Mouse (Mus musculus) thymus, postnatal 25 days (tissue): ENCODE measurements around the gene Fnbp4.

ENCODE experiments used
- DNase-seq: peaks from one replicate; pipeline ENCODE4 v3.0.0; 2022

The Fnbp4 gene

DNA sequence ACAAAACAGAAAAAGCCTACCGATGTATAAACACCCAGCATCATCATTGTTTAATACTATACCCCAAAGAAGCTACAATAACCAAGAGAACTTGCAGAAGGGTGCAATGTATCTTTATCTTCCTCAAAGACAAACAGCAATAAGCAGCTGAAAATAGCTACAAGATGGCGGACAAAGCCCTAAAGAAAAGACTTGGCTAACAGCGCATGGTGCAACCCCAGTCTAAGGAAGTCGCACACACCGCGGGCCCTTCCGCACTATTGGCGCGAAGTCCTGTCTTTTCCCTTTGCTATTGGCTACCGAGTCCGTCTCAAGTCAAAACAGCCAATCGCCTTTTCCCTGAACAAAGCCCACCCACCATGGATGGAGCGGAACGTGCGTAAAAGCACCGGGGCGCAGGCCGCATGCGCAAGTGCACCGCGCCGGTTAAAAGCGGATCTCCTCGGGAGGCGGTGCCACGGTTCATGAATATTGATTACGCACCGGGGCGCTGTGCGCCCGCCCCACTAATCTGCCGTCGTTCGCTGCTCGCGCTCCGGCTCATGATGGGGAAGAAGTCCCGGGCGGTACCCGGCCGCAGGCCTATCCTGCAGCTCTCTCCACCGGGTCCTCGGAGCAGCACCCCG is at the start of gene Fnbp4:
Fnbp4 (plus strand) TSS at position 318 of the 626 bp plus-strand sequence.
- DNase-seq: peak; percentile 96

DNA sequence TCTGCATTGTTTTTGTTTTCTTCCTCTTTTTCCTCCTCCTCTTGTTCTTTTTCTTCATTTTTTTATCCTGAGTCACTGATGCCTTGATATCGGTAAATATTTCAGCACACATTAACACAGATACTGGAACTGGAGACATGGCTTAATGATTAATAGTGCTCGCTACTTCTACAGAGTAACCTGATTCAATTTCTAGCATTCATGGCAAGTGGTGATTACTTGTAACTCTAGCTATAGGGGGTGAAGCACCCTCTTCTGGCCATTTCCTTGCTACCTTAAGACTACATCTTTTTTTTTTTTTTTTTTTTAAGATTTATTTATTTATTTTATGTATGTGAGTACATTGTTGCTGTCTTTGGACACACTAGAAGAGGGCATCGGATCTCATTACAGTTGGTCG is 44.2 kb upstream of the Fnbp4 start:
- DNase-seq: no peak

GRCm38 (mm10) chr2:90708548-90708947 is 36.6 kb upstream of the Fnbp4 start:
- DNase-seq: no peak

DNA sequence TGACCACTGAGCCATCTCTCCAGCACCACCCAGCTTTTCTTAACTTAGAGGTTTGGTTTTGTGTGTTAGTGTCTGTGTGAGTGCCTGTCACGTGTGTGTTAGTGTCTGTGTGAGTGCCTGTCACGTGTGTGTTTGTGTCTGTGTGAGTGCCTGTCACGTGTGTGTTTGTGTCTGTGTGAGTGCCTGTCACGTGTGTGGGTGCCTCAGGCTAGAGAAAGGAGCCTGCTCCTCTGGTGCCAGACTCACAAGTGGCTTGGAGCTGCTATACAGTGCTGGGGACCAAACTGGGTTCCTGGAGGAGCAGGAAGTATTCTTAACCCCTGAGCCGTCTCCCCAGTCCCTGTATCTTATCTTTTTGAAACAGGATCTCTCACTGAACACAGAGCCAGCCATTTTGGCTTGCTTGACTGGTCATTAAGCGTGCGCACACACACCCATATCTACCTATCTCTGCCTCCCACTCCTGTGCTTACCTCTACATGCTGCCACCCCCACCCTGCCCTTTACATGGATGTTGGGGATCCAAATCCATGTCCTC is 29.5 kb upstream of the Fnbp4 start:
- DNase-seq: no peak

DNA sequence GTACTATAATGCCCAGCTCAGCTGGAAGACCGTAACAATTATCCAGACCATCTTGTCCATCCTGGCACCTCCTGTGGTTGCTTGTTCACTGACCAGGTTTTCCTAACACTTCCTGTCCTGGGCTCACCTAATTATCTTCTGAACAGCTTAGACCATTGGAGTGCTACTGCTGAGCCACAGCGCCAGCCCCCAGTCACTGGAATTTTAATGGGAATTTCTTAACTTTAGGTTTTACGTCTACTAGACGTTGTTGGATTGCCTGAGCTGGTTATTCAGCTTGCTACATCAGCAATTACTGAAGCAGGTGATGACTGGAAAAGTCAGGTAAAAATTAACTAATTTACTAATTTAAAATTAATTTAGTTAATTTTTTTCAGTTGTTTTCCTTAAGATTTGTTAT is 27.8 kb upstream of the Fnbp4 start:
- no peak for DNase-seq

DNA sequence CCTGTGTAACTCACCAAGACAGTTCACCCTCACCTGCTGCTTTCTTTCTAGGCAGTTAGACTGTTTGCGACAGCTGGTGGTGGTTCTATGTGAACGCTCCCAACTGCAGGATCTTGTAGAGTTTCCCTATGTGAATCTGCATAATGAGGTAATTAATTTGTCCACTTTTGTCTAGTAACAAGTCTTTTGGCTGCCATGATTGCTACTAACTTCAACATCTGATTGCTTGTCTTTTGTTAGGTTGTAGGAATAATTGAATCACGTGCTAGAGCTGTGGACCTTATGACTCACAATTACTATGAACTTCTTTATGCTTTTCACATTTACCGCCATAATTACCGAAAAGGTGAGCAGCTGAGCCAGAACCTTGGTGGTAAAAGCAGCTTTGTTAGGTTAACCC is 27.2 kb upstream of the Fnbp4 start:
- no peak for DNase-seq

- no peak for DNase-seq
These were observed 18.4 kb upstream of the Fnbp4 start for GRCm38 (mm10) chr2:90726818-90727217.

DNA sequence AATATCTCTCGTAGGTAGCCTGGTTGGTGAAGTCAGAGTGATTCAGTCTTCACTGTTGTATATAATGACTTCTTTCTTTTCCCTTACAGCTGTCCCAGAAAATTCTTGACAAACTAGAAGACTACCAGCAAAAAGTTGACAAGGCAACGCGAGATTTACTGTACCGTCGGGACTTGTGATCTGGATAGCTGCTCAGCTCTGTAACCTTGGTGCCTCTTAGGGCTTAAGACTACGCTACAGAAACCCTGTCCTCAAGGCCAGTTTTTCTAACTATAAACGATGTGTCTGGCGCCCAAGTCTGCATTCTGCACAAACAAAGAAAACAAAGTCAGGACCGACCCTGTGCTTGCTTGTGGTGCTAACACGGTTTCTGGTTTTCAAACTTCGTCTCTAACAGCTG is 9.8 kb upstream of the Fnbp4 start:
- no peak for DNase-seq

DNA sequence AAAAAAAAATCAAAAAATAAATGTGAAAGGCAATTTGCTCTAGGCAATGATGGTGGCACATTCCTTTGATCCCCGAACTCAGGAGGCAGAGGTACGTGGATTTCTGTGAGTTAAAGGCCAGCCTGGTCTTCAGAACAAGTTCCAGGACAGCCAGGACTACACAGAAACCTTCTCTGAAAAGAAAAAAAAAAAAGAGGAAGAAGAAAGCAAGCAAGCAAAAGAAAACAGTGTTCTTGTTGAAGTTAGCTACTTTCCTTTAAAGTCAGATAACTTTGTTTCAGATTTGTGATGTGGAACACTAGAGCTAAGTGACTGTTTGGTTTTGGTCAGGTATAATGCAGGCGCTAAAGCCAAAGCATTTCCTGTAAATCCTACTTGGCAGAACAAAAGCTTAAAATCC is 6.4 kb upstream of the Fnbp4 start:
- DNase-seq: no peak

GRCm38 (mm10) chr2:90739327-90739726 is 5.8 kb upstream of the Fnbp4 start:
- DNase-seq: no peak

GRCm38 (mm10) chr2:90739921-90740320 is 5.2 kb upstream of the Fnbp4 start:
- DNase-seq: no peak

- DNase-seq: peak; percentile 14
These were observed 701 bp upstream of the Fnbp4 start for GRCm38 (mm10) chr2:90744285-90745052.

DNA sequence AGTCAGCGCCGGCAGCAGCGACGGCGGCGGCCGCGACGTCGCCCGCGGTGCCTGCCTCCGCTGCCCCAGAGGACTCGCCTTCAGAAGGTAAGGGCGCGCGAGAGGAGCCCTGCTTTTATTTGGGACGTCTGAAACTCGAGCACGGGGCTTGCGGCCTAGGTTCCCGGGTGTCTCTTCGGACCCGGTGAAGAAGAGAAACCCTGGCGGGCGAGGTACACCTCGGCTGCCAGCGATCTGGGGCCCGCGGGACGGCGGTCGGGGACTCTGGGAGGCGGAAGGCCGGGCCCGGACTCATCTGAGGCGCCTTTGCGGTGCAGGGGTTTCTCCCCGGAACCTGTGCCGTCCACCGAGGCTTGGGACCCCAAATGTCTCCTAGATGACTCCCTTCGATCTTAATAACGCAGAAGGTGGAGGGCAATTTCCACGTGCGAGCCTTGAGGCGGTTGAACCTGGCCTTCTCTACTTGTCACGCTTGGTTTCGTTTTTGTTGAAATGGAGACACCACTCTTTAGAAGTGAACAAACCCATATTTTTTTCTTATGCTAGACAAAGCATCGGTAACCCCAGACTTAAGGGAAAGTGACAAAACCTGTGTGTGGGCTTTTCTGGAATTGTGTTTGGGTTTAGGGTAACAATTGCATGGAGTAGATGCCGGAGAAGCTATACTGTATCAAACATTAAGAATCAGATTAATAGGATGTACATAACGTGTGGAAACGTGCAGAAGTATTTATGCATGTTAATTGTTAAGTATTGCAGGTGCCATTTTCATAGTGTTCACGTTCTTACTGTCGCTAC is 769 bp downstream of the Fnbp4 start:
- DNase-seq: no peak

GRCm38 (mm10) chr2:90746538-90746865 is 1.3 kb downstream of the Fnbp4 start:
- DNase-seq: peak; percentile 11

GRCm38 (mm10) chr2:90747131-90747530 is 2.0 kb downstream of the Fnbp4 start:
- DNase-seq: no peak

DNA sequence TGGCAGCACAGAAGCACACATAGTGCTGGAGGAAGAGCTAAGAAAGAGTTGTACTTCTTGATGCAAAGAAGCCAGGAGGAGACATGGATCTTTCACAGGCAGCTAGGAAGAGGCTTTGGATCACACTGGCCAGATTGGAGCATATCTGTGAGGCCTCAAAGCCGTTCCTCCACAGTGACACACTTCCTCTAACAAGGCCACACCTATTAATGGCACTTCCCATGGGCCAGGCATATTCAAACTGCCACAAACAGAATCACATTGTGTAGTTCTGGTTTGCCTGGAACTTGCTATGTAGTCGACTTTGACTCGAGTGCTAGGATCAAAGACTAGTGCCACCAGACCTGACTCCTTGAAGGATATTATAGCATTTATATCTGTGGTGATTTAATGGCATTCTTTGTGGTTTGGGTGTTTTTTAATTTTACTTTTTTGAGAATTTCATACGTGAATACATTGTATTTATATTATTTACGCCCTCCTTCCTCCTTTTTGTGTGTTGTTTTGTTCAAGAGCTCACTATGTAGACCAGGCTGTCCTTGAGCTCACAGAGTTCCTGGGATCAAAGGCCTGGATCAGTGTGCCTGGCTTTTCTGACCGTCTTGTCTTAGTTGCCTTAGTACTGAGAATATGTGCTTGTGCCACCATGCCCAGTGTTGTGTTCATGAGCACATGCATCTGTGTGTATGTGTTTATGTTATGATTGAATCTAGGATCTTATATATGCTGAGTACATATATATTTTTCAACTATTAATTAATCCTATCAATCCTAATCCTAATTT is 4.7 kb downstream of the Fnbp4 start:
- no peak for DNase-seq

DNA sequence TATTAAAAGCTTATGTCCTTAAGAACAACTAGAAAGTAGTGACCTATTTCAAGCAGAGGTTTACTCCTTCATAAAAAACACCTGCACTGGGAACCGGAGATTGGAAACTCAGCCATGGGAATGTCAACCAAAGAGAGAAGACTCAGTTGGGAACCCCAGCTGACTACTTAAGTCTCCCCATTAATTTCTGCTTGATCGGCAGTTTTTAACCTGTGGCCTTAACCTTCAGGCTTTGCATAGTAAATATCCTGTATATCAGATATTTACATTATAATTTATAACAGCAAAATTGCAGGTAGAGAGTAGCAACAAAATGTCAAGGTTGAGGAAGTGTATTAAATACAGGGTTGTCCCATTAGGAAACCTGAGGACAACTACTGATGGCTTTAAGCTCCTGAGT is 8.4 kb downstream of the Fnbp4 start:
- no peak for DNase-seq

DNA sequence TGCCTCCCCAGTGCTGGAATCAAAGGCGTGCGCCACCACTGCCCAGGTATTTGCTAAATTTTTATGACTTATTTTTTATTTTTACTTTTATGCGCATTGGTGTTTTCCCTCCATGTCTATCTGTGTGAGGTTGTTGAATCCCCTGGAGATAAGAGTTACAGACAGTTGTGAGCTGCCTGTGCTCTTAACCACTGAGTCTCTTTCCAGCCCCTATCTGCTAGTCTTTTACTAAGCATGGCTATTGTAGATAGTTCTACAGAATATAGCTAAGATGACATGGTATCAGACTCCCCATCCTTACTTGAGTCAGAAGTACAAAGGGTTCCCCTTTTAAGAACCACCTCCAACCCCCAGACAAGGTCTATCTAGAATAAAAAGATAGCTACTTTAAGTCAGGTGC is 9.0 kb downstream of the Fnbp4 start:
- no peak for DNase-seq

DNA sequence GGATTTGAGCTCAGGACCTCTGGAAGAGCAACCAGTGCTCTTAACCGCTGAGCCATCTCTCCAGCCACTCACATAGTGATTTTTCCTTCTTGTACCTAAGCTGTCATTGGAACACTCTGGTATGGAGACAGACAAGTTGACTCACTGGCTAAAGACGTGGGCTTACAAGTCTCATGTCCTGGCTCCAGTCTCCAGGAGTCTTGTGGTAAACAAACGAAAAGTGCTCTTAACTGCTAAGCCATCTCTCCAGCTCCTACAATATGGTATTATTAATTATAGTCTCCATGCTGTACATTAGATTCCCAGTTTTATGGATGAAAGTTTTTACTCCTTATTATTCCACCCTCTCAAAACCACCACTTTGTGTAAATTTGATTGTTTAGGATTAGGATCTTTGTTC is 20.0 kb downstream of the Fnbp4 start:
- no peak for DNase-seq

DNA sequence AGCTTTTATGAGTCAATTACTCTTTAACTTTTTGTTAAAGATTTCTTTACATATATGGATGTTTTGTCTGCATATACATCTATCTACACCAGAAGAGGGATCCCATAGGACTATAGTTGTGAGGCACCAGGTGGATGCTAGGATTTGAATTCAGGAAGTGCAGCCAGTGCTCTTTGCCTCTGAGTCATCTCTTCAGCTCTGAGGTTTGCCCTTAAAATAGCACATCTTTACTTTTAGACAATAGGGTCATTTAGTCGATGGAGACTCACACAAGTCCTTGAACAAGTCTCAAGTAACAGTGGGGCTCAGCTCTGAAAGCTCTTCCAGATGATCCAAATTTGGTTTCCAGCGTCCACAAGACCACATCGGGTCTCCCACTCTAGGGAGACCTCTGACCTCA is 36.2 kb downstream of the Fnbp4 start:
- no peak for DNase-seq

DNA sequence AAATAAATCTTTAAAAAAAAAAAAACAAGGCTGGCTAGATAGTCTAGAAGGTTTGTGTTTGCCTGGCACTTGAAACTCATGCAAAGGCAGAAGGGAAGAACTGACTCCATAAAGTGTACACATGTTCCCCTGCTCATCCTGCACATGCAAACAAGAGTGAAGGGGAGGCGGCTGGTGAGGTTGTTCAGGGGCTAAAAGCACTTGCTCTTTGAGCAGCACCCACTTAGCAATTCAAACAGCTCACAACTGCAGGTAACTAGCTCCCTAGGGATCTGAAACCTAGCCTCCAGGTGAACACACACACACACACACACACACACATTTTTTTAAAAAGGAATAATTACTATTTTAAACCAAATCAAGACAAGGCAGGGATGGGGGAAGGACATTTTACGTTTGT is 36.8 kb downstream of the Fnbp4 start:
- no peak for DNase-seq

DNA sequence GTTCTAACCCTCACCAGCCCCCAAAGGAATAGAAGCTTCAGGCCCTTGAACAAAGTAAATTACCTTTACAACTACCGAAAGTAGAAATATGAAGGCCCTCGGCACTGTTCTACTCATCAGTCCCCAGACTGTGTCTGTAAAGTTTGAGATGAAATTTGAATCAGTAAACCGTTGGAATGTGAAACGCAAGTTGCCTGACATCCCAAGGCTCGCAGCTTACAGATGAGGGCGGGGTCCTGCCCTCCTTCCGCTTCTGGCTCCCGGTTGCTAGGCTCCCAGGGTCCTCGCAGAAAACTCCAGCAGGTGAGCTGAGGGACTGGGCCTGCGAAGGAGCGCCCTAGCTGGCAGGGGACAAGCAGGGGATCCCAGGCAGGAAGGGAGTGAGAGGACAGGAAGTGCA is 37.3 kb downstream of the Fnbp4 start, which contains the start of gene Agbl2:
Agbl2 (plus strand) TSS at position 270 of the 400 bp plus-strand sequence.
- DNase-seq: peak; percentile 5
